14 mouse cellular contexts compared by ENCODE assay signal in the genomic region with DNA sequence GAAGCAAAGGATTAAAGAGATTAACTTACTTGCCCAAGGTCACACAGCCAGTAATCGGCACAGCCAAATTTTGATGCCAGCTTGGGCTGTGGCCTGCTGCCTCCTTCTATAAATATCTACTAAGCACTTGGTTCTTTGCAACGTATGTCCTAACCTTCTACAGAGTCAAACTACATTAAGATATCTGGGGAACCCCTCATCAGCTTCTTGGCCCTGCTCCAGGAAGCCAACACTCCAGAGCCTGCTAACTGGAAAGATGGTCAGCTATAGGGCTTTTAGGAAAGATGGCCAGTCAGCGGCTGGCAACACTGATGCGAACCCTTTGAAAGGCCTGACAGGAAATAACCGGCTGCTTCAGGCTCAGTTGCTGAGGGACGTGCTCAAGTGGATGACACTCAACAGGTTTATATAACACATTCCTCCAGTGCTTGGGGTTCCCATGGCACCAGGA.
DNase-seq lines count a peak whose midpoint lies in the region; ATAC-seq and TF ChIP-seq lines count a peak whose summit lies in the region.
"Had no signal": no experiment of that assay in that cellular context is flagged by ENCODE, and none has a peak within 500 bp of the region (broad histone marks: within the 10 kb centered on the region; RNA-seq: fewer than 3 reads in every experiment).

No protein-coding gene starts in this region.

- no peaks in the 10 kb centered on the region; the same call in 1 of the 2 replicates for H3K27me3 ChIP-seq in midbrain, embryonic 13.5 days
- H3K27me3 ChIP-seq: stomach, embryonic 15.5 days had no signal

- H3K9me3 ChIP-seq in midbrain, embryonic 13.5 days, result no peaks in the 10 kb centered on the region
- H3K9me3 ChIP-seq: hindbrain, embryonic 12.5 days; stomach, embryonic 15.5 days had no signal

- H3K9ac ChIP-seq in midbrain, embryonic 13.5 days (replicated peaks), result no peak overlapping the region
- H3K9ac ChIP-seq: hindbrain, embryonic 12.5 days; stomach, embryonic 15.5 days had no signal

- no peak for TF ChIP-seq POLR2A in lung, adult 2 months (IDR thresholded peaks at IDR 0.05; ENCODE audit: borderline replicate concordance, extremely low read depth, low read depth, low read length)

- no peaks in the 10 kb centered on the region for H3K36me3 ChIP-seq in midbrain, embryonic 13.5 days
- H3K36me3 ChIP-seq: hindbrain, embryonic 12.5 days; stomach, embryonic 15.5 days had no signal

- peak; percentile 70 to 81 for DNase-seq in lung, adult 18-20 months
- no peak for DNase-seq in lung, adult 2 months
- DNase-seq in heart, adult 8-10 months (ENCODE audit: low spot score), result peak; percentile 48
- peak; percentile 9 to 36 for DNase-seq in heart, postnatal 14 days
- DNase-seq in skeletal muscle tissue, adult 2 months (ENCODE audit: low read depth, low spot score), result peak; percentile 46
- no peak for DNase-seq in urinary bladder, adult 2 months (ENCODE audit: low spot score)
- DNase-seq: adrenal gland, adult 8-10 months; kidney, adult 11 months; kidney, postnatal 4 days; right cerebral cortex, postnatal 4 days; thymus, postnatal 4 days had no signal

- H3K4me2 ChIP-seq in midbrain, embryonic 13.5 days (replicated peaks), result no peak overlapping the region
- H3K4me2 ChIP-seq: hindbrain, embryonic 12.5 days; stomach, embryonic 15.5 days had no signal

- intact Hi-C loops in heart, postnatal 14 days (cut with DNase I), result no loop called here

- H3K27ac ChIP-seq in midbrain, embryonic 13.5 days, result no peak overlapping the region
- H3K27ac ChIP-seq: hindbrain, embryonic 12.5 days; stomach, embryonic 15.5 days had no signal

- H3K4me3 ChIP-seq in lung, adult 2 months (replicated peaks; ENCODE audit: extremely low read depth, low read depth, low read length), result no peak overlapping the region
- no peak overlapping the region for H3K4me3 ChIP-seq in midbrain, embryonic 13.5 days (replicated peaks)
- H3K4me3 ChIP-seq: hindbrain, embryonic 12.5 days; stomach, embryonic 15.5 days had no signal

- peaks cover 8% of the 10 kb centered on the region for H3K4me1 ChIP-seq in lung, adult 2 months (ENCODE audit: control insufficient read depth, insufficient read depth, low read length)
- H3K4me1 ChIP-seq in midbrain, embryonic 13.5 days (replicated peaks), result peaks cover 11% of the 10 kb centered on the region

- no peak for ATAC-seq in midbrain, embryonic 13.5 days

- no peak for TF ChIP-seq CTCF in lung, adult 2 months (IDR thresholded peaks at IDR 0.05; ENCODE audit: insufficient read depth, low read length)

- 36% methylated on average over 6 of the region's 6 CpGs for WGBS in lung, adult 2 months
- WGBS in midbrain, embryonic 13.5 days, result 81% methylated on average over 6 of the region's 6 CpGs

Comparison
In these comparisons a context has a peak if more than half of its experiments do, and no peak if none do; other contexts are left out.
1. DNase-seq: peak in lung, adult 18-20 months (2 of 2), heart, adult 8-10 months (single experiment), heart, postnatal 14 days (2 of 2) and skeletal muscle tissue, adult 2 months (single experiment); none in lung, adult 2 months (single experiment) and urinary bladder, adult 2 months (single experiment).